Mouse (Mus musculus): ENCODE results near the gene Rbm48. TPM values are rescaled to one million over a fixed set of nuclear protein-coding genes. Genes with fewer than 3 reads are reported as not detected.
A peak's percentile ranks its signal among the peaks of the same experiment; 100 is the strongest.

The Rbm48 gene
- total RNA-seq, 2 experiments from 2014 or later: 5.4 to 5.5 TPM

- intact Hi-C loops (cut with DNase I): no loop called here
- no peak for DNase-seq
Observed at GRCm38 (mm10) chr5:3571266-3571665, 25.1 kb downstream of the Rbm48 start, which contains the start of gene 1700109H08Rik. Gene 1700109H08Rik (plus strand): TSS chr5:3571566.

GRCm38 (mm10) chr5:3554198-3554597, 42.2 kb downstream of the Rbm48 start:
- no peak for DNase-seq

GRCm38 (mm10) chr5:3551481-3551880, 44.9 kb downstream of the Rbm48 start:
- intact Hi-C loops (cut with DNase I): no loop called here
- no peak for DNase-seq

More at GRCm38 (mm10) chr5:3554198-3554597, 42.2 kb downstream of the Rbm48 start:
- intact Hi-C loops (cut with DNase I): no loop called here

- intact Hi-C loops (cut with DNase I): no loop called here
- DNase-seq: no peak
Observed at GRCm38 (mm10) chr5:3546226-3546625, 50.2 kb downstream of the Rbm48 start.

GRCm38 (mm10) chr5:3544480-3544769, 52.0 kb downstream of the Rbm48 start:
- intact Hi-C loops (cut with DNase I): loop anchor here (2.0 kb wide), 1 partner anchor 52 kb away; the partner anchor contains the start of genes Pex1 and Rbm48
- no peak for DNase-seq

GRCm38 (mm10) chr5:3543629-3544479, 52.5 kb downstream of the Rbm48 start, which contains the start of gene Fam133b:
Gene Fam133b (plus strand): TSS chr5:3543833.
- DNase-seq: peak; percentile 98 to 99
- intact Hi-C loops (cut with DNase I): loop anchor here (2.0 kb wide), 1 partner anchor 53 kb away; the partner anchor contains the start of genes Pex1 and Rbm48

- DNase-seq: no peak
Observed at GRCm38 (mm10) chr5:3541871-3542270, 54.5 kb downstream of the Rbm48 start.

GRCm38 (mm10) chr5:3538505-3539472, 57.6 kb downstream of the Rbm48 start:
- no peak for DNase-seq
- intact Hi-C loops (cut with DNase I): no loop called here

More at GRCm38 (mm10) chr5:3541871-3542270, 54.5 kb downstream of the Rbm48 start:
- intact Hi-C loops (cut with DNase I): no loop called here

GRCm38 (mm10) chr5:3536592-3537212, 59.7 kb downstream of the Rbm48 start:
- DNase-seq: no peak
- intact Hi-C loops (cut with DNase I): no loop called here

Other genes with a start within 250 kb of the Rbm48 start
- 10 to 100 TPM; 10.9 to 11.9 TPM for gene Fam133b, start 52.8 kb downstream of the Rbm48 start, total RNA-seq (2021)
- gene 1700109H08Rik, start 25.0 kb downstream of the Rbm48 start, total RNA-seq (2021): 1 to 10 TPM; 1.6 to 1.7 TPM
- gene Pex1, start 519 bp downstream of the Rbm48 start, total RNA-seq (2021): 1 to 10 TPM; 9.1 to 9.5 TPM
- gene Tmbim7, start 54.6 kb upstream of the Rbm48 start, total RNA-seq (2021): not detected
- gene Gatad1, start 60.6 kb upstream of the Rbm48 start, total RNA-seq (2021): 100 to 1,000 TPM in 1 of 2 experiments, 10 to 100 TPM in 1; 100.0 to 107 TPM
- 10 to 100 TPM; 21.8 to 24.0 TPM for gene Ankib1, start 206.3 kb upstream of the Rbm48 start, total RNA-seq (2021)
- 10 to 100 TPM; 30.9 to 33.5 TPM for gene Krit1, start 206.6 kb upstream of the Rbm48 start, total RNA-seq (2021)
- not detected for gene Lrrd1, start 248.6 kb upstream of the Rbm48 start, total RNA-seq (2021)